Mouse (Mus musculus) intestine, embryonic 15.5 days (tissue): Measurements from ENCODE around the gene Usp31. TPM values are rescaled to one million over a fixed set of nuclear protein-coding genes. Genes with fewer than 3 reads are reported as not detected.

Source experiments
- ATAC-seq: fragments of 200-750 bp; cut with Nextera tagmentation; 2 replicates; pipeline ENCODE4 v1.8.0; 2017; ENCODE audit warnings: moderate TSS enrichment, moderate library complexity
- H3K27ac ChIP-seq: fragments of 300-500 bp; sonication (generic); 2 replicates; pipeline ENCODE4 v1.5.1; 2015; ENCODE audit warnings: mild to moderate bottlenecking, inconsistent platforms
- H3K27me3 ChIP-seq: fragments of 300-500 bp; sonication (generic); replicated peaks from 2 replicates; pipeline ENCODE4 v1.6.1; 2015; ENCODE audit warnings: inconsistent platforms
- H3K36me3 ChIP-seq: fragments of 300-500 bp; sonication (generic); 2 replicates; pipeline ENCODE4 v1.6.1; 2015; ENCODE audit warnings: inconsistent platforms
- H3K4me1 ChIP-seq: fragments of 300-500 bp; sonication (generic); replicated peaks from 2 replicates; pipeline ENCODE4 v1.6.1; 2015; ENCODE audit warnings: inconsistent platforms
- H3K4me2 ChIP-seq: fragments of 300-500 bp; sonication (generic); replicated peaks from 2 replicates; pipeline ENCODE4 v1.6.1; 2015; ENCODE audit warnings: mild to moderate bottlenecking, inconsistent platforms
- H3K4me3 ChIP-seq: fragments of 300-500 bp; sonication (generic); replicated peaks from 2 replicates; pipeline ENCODE4 v1.5.1; 2015; ENCODE audit warnings: inconsistent platforms
- H3K9ac ChIP-seq: fragments of 300-500 bp; sonication (generic); 2 replicates; pipeline ENCODE4 v1.6.1; 2015; ENCODE audit warnings: inconsistent platforms
- H3K9me3 ChIP-seq: fragments of 300-500 bp; sonication (generic); 2 replicates; pipeline ENCODE4 v1.6.1; 2016; ENCODE audit warnings: inconsistent platforms
- WGBS: fragments of 180-500 bp; shearing (Covaris S2); methylation state at CpG from one replicate; pipeline ENCODE4 v1.1.7; 2015; 5-methylcytosine and 5-hydroxymethylcytosine counted together
- polyA plus RNA-seq: library from polyadenylated mRNA; unstranded; fragments of >200 nt; fragmentation: Nextera tagmentation; extraction: Ambion mirVana; gene quantifications from 2 replicates; pipeline ENCODE4 v1.2.1, GENCODE M21; 2015

Usp31 gene
- polyA plus RNA-seq, 1 experiment from 2014 or later = 1.6 TPM

DNA sequence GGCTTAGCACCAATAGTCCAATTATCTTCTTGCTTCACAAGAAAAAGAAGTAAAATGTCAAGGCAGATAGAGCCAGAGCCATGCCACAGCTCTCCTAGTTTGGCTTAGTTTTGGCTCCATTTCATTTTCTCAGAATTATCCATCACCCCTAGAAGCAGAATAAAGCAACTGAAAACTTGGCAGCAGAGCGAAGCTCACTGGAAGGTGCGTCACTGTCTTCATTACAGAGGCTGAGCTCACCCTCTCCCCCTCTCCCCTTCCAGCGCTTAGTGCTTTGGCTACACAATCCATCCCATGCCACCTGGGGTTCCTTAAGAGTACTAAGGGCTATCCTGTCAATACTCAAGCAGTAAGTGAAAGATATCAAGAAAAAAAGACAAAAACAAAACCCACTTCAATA, 56.3 kb downstream of the Usp31 start:
- Histone ChIP-seq H3K9me3 (no peaks in the 10 kb centered on the region), H3K4me2 (no peak overlapping the region), H3K27me3 (no peaks in the 10 kb centered on the region), H3K4me3 (no peak overlapping the region), H3K27ac (no peak overlapping the region), H3K36me3 (peaks cover 17% of the 10 kb centered on the region), H3K4me1 (no peaks in the 10 kb centered on the region), H3K9ac (no peak overlapping the region)
- 94% methylated on average over 3 of the region's 3 CpGs for WGBS
- no peak for ATAC-seq

DNA sequence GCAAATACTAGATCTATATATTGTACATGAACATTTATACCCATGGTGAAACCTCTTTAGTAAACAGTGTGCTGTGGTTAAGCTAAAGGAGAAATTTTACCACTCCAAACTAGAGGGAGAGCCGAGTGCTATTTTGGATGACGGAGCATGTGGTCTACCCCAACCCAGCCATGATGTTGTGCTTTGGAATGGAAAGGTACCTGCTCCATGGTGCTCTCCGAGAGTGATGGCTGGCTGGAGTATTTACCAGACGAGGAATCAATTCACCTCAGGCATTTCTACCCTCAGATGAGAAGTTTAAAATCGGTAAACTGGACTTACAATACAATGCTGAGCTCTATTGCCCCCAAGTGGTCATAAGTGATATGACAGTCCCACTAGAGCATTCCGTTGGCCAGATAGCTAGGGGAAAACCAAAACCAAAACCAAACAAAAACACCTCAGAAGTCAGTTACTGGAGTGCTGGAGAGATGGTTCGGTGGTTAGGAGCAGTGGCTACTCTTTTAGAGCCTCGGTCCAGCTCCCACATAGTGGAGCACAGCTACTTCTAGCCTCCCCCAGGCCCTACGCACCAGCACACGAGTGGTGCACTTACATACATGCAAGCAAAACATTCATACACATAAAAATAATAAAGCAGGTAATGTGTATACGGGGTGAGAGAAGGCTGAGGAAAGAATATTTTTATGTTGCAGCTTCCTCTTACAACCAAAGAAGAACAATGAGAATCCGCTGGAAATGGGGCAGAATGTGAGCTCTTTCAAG, 65.9 kb downstream of the Usp31 start:
- no peak overlapping the region for H3K27ac ChIP-seq
- 0 out of 2 replicates have a peak, but pooled peaks have one; percentile 25 for ATAC-seq
- no peaks in the 10 kb centered on the region for H3K4me1 ChIP-seq
- no peaks in the 10 kb centered on the region for H3K36me3 ChIP-seq
- H3K9ac ChIP-seq = no peak overlapping the region
- H3K4me2 ChIP-seq = no peak overlapping the region
- H3K27me3 ChIP-seq = no peaks in the 10 kb centered on the region
- H3K9me3 ChIP-seq = no peaks in the 10 kb centered on the region
- 54% methylated on average over 12 of the region's 12 CpGs for WGBS
- H3K4me3 ChIP-seq = no peak overlapping the region

DNA sequence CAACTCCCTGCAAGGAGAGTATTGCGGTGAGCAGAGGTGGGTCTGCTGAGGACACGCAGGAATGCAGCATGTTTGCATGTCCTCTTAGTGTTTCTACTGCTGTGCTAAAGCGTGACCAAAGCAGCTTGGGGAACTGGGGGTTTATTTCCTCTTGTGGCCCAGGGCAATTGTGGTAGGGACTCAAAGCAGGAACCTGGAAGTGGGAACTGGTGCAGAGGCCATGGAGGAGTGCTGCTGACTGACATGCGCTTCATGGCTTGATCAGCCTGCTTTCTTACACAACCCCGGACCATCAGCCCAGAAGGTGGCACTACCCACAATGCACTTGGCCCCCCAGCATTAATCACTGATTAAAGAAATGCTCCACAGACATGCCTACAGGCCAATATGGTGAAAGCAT, 70.3 kb downstream of the Usp31 start:
- no peaks in the 10 kb centered on the region for H3K27me3 ChIP-seq
- no peak overlapping the region for H3K4me2 ChIP-seq
- no peaks in the 10 kb centered on the region for H3K4me1 ChIP-seq
- H3K36me3 ChIP-seq = no peaks in the 10 kb centered on the region
- H3K27ac ChIP-seq = no peak overlapping the region
- no peaks in the 10 kb centered on the region for H3K9me3 ChIP-seq
- 82% methylated on average over 5 of the region's 5 CpGs for WGBS
- no peak overlapping the region for H3K4me3 ChIP-seq
- no peak overlapping the region for H3K9ac ChIP-seq
- ATAC-seq = no peak

DNA sequence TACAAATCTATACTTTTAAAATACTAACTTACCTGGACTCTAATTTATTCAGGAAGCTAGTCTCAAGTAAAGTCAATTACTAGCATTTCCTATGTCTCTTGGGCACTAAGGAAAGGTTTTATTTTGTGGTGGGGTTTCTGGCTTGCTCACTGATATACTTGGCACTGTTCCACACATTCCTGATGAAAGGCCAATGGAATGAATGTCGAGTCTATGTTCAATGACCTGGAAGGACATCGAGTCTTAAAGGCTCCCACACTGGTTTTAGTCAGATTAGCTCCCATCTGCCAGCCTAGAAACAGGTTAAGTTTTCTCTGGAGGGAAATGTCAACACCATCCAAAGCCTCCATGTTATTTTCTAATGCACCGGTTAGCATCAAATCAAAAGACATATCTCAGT, 72.8 kb downstream of the Usp31 start:
- Histone ChIP-seq H3K4me1 (no peaks in the 10 kb centered on the region), H3K9me3 (no peaks in the 10 kb centered on the region), H3K4me3 (no peak overlapping the region), H3K4me2 (no peak overlapping the region), H3K9ac (no peak overlapping the region), H3K27me3 (no peaks in the 10 kb centered on the region), H3K36me3 (no peaks in the 10 kb centered on the region), H3K27ac (no peak overlapping the region)
- no peak for ATAC-seq
- 80% methylated on average over 3 of the region's 3 CpGs for WGBS

DNA sequence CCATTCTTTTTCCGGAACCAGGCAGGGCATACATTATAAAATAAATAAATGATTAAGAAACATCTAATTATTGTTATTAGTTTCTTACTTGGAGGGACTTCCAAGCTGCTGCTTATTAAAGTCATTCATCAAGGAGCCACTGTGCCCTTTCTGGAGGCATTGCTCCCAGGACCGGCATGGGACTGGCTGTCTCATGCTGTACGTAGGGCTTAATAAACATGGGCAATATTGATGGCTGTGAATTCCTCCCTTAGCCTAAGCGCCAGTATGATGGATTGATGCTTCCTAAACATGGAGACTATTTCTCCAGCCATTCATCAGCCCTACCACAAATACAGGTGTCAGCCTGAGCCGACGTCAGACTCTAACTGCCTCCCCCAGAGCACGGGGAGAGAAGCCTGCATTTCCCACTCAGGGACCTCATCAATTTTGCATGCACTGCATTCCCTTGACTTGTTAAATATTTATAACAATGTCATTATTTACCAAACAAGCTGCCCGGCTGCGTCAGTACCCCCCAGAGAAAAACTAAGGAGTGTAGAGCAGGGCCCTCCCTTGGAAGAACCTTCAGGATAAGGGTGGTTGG, 84.1 kb downstream of the Usp31 start:
- no peak for ATAC-seq
- H3K4me2 ChIP-seq = no peak overlapping the region
- no peaks in the 10 kb centered on the region for H3K9me3 ChIP-seq
- no peak overlapping the region for H3K27ac ChIP-seq
- H3K36me3 ChIP-seq = no peaks in the 10 kb centered on the region
- no peaks in the 10 kb centered on the region for H3K4me1 ChIP-seq
- H3K4me3 ChIP-seq = no peak overlapping the region
- 34% methylated on average over 9 of the region's 9 CpGs for whole genome bisulfite sequencing
- no peak overlapping the region for H3K9ac ChIP-seq
- no peaks in the 10 kb centered on the region for H3K27me3 ChIP-seq

DNA sequence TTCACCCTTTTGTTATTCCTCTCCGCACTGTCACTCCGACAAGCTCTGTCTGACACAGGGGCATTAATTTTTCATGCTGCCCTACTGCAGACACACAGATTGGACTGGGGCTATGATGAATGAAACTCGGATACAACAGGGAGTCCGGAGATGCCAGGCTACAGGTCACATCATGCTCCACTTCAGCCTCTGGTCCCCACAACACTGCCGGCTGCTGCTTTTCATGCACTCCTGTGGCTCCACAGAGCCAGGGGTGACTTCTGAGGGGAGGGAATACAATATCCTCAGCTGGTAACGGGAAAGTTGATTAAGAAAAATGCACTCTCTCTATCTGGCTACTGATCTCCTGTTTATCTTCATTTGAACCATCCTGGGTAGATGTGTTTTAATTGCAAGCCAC, 84.6 kb downstream of the Usp31 start:
- H3K36me3 ChIP-seq = no peaks in the 10 kb centered on the region
- no peak overlapping the region for H3K9ac ChIP-seq
- H3K4me2 ChIP-seq = no peak overlapping the region
- no peak for ATAC-seq
- no peaks in the 10 kb centered on the region for H3K4me1 ChIP-seq
- no peak overlapping the region for H3K4me3 ChIP-seq
- H3K27ac ChIP-seq = no peak overlapping the region
- WGBS = 64% methylated on average over 6 of the region's 6 CpGs
- H3K9me3 ChIP-seq = no peaks in the 10 kb centered on the region
- no peaks in the 10 kb centered on the region for H3K27me3 ChIP-seq

DNA sequence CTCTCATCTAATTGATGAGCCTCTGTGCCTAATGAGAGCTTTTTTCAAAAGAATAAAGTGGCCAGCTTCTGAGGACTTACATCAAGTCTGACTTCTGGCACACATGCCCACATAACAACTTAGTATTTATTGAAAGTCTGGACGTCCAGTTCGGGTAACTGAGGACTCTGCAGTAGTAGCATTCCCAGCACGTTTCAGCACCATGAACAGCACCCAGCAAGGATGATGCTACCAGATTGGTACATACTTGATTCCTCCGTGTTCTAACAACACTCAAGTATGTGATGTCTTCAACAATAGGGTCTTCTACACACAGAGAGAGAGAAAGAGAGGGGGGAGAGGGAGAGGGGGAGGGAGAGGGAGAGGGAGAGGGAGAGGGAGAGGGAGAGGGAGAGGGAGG, 105.4 kb downstream of the Usp31 start:
- no peak overlapping the region for H3K4me2 ChIP-seq
- 29% methylated on average over 4 of the region's 4 CpGs for WGBS
- ATAC-seq = no peak
- no peaks in the 10 kb centered on the region for H3K27me3 ChIP-seq
- no peak overlapping the region for H3K4me3 ChIP-seq
- H3K4me1 ChIP-seq = no peaks in the 10 kb centered on the region
- no peaks in the 10 kb centered on the region for H3K9me3 ChIP-seq
- H3K27ac ChIP-seq = no peak overlapping the region
- no peak overlapping the region for H3K9ac ChIP-seq
- H3K36me3 ChIP-seq = no peaks in the 10 kb centered on the region

DNA sequence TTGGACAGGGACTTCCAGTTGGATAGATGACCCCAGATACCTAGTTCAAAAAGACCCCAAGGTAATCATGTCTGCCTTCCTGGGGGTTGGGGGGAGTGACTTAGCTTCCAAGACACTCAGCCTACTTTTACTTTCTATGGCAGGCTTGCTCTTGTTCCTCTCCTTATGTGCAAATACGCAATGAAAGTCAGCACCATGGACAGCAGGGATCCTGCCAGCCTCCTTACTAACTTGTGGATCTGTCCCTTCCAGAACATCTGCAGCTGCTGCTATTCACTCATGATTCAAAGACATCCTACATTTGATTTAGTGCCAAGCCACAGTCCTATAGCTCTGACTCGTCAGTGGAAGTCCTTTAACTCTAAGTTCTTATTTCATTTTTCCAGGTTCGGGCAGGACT, 110.7 kb downstream of the Usp31 start:
- Histone ChIP-seq H3K27ac (no peak overlapping the region), H3K9me3 (no peaks in the 10 kb centered on the region), H3K4me1 (no peaks in the 10 kb centered on the region), H3K4me3 (no peak overlapping the region), H3K9ac (no peak overlapping the region), H3K27me3 (no peaks in the 10 kb centered on the region), H3K36me3 (no peaks in the 10 kb centered on the region), H3K4me2 (no peak overlapping the region)
- no peak for ATAC-seq
- WGBS = 50% methylated on average over 3 of the region's 3 CpGs

DNA sequence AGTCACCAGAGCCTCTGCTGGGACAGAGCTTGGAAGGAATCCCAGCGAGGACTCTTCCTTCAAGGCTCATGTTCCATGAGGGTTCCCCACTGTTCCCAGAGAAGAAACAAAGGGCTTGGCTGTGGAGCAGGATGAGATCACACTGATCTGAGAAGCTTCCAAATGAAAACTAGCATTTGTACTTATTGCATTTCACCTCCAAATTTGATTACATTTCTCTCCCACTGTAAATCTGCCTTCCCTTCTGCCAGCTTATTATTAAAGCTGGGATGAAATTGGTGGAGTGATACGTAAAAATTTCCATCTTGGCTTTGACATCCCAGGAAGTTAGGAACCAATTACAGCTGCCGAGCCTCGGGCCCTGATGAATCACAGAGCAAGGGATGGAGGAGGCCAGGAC, 111.6 kb downstream of the Usp31 start:
- Histone ChIP-seq H3K36me3 (no peaks in the 10 kb centered on the region), H3K9me3 (no peaks in the 10 kb centered on the region), H3K27ac (no peak overlapping the region), H3K4me3 (no peak overlapping the region), H3K4me1 (no peaks in the 10 kb centered on the region), H3K4me2 (no peak overlapping the region), H3K9ac (no peak overlapping the region), H3K27me3 (no peaks in the 10 kb centered on the region)
- no peak for ATAC-seq
- WGBS = 76% methylated on average over 4 of the region's 4 CpGs

DNA sequence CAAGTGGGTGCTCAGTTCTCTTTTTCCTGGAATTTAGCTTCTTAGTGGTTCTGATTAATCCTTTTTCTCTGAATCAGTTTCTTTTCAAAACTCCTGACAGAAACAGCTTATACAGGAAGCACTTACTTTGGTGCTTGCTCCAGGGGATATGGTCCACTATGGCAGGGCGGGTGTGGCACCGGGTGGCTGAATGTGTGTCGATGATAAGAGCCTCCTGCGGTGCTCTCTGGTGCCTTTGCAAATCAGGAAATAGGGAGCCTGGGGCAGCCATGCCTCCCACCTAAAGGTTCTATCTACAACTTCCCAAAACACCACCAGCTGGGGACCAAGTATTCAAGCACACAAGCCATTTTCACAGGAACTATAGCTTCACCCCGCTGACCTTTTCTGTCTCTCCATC, 112.0 kb downstream of the Usp31 start:
- Histone ChIP-seq H3K9ac (no peak overlapping the region), H3K4me1 (no peaks in the 10 kb centered on the region), H3K27me3 (no peaks in the 10 kb centered on the region), H3K4me3 (no peak overlapping the region), H3K36me3 (no peaks in the 10 kb centered on the region), H3K27ac (no peak overlapping the region), H3K9me3 (no peaks in the 10 kb centered on the region), H3K4me2 (no peak overlapping the region)
- 86% methylated on average over 5 of the region's 5 CpGs for WGBS
- ATAC-seq = no peak

DNA sequence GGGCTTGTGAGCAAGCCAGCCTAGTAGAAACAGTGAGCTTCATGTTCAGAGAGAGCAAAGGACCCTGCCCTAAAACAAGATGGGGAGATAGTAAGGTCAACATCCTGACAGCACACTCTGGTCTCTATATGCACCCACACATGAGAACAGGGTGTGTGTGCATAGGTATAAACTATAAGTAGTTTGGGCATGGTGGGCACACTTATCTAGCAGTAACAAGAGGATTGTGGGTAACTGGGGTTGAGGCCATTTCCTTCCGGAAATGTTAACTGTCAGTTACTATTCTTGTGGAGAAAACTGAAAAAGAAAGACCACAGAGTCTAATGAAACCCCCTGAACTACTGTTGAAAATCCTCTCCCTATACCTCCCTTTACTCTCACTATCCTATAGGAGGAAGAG, 112.4 kb downstream of the Usp31 start:
- Histone ChIP-seq H3K4me1 (no peaks in the 10 kb centered on the region), H3K9ac (no peak overlapping the region), H3K4me2 (no peak overlapping the region), H3K36me3 (no peaks in the 10 kb centered on the region), H3K4me3 (no peak overlapping the region), H3K9me3 (no peaks in the 10 kb centered on the region), H3K27me3 (no peaks in the 10 kb centered on the region), H3K27ac (no peak overlapping the region)
- ATAC-seq = no peak
- WGBS = 86% methylated on average over 1 of the region's 1 CpGs
